Mouse (Mus musculus): ENCODE data around the gene Spib.

GRCm38 (mm10) chr7:44523056-44523455 is 8.8 kb downstream of the Spib start:
- TF ChIP-seq CTCF (IDR thresholded peaks at IDR 0.05; ENCODE audit: control insufficient read depth, insufficient read depth, low read length), result no peak
- no peak for TF ChIP-seq POLR2A (IDR thresholded peaks at IDR 0.05; ENCODE audit: borderline replicate concordance, control insufficient read depth, low read depth, low read length)
